18 mouse cellular contexts compared by ENCODE assay signal in the genomic region with DNA sequence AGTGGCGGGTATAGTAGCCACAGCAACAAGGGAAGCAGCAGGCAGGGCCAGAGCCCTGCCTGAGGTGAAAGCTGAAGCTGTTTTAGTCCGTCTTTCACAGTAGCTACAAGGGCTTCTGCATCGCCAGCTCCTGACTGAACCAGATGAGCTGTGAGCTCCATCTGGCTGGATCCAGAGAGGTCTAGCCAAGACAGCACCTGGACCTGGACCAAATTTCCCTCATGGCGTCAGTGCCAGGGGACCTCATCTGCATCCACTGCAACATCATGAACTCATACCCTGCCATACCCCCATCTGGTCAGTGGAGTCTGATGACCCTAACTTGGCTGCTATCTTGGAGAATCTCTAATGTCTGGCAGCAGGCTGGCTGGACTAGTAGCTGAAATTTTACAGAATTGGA. TPM values are rescaled to one million over a fixed set of nuclear protein-coding genes. Genes with fewer than 3 reads are reported as not detected.
DNase-seq lines count a peak whose midpoint lies in the region; ATAC-seq and TF ChIP-seq lines count a peak whose summit lies in the region.
"Had no signal": no experiment of that assay in that cellular context is flagged by ENCODE, and none has a peak within 500 bp of the region (broad histone marks: within the 10 kb centered on the region; RNA-seq: fewer than 3 reads in every experiment).

No protein-coding gene starts in this region.

- WGBS in hindbrain, embryonic 16.5 days, result 77% methylated on average over 4 of the region's 4 CpGs
- whole genome bisulfite sequencing in hindbrain, embryonic 10.5 days, result 92% methylated on average over 4 of the region's 4 CpGs
- WGBS in neural tube, embryonic 13.5 days, result 93% methylated on average over 4 of the region's 4 CpGs

- H3K27ac ChIP-seq in gastrocnemius, adult 2 months, result peak overlapping the region; percentile 94
- no peak overlapping the region for H3K27ac ChIP-seq in hindbrain, embryonic 16.5 days (ENCODE audit: low read depth, low read length)
- H3K27ac ChIP-seq in hindbrain, embryonic 10.5 days, result no peak overlapping the region
- no peak overlapping the region for H3K27ac ChIP-seq in neural tube, embryonic 13.5 days (replicated peaks)
- H3K27ac ChIP-seq: embryonic facial prominence, embryonic 13.5 days; forebrain, embryonic 13.5 days; intestine, embryonic 15.5 days had no signal

- TF ChIP-seq CTCF in gastrocnemius, adult 2 months (IDR thresholded peaks at IDR 0.05), result no peak

- no peak overlapping the region for H3K4me3 ChIP-seq in gastrocnemius, adult 2 months
- no peak overlapping the region for H3K4me3 ChIP-seq in hindbrain, embryonic 16.5 days (ENCODE audit: low read length)
- no peak overlapping the region for H3K4me3 ChIP-seq in hindbrain, embryonic 10.5 days
- H3K4me3 ChIP-seq in neural tube, embryonic 13.5 days, result no peak overlapping the region
- H3K4me3 ChIP-seq: embryonic facial prominence, embryonic 13.5 days; forebrain, embryonic 13.5 days; heart, embryonic 12.5 days; intestine, embryonic 15.5 days had no signal

- no peaks in the 10 kb centered on the region for H3K4me1 ChIP-seq in hindbrain, embryonic 16.5 days (ENCODE audit: control insufficient read depth, insufficient read depth, low read depth, low read length)
- H3K4me1 ChIP-seq in hindbrain, embryonic 10.5 days (replicated peaks), result no peaks in the 10 kb centered on the region
- no peaks in the 10 kb centered on the region for H3K4me1 ChIP-seq in neural tube, embryonic 13.5 days (replicated peaks)
- H3K4me1 ChIP-seq: embryonic facial prominence, embryonic 13.5 days; forebrain, embryonic 13.5 days; intestine, embryonic 15.5 days had no signal

- ATAC-seq in hindbrain, embryonic 16.5 days, result peak; percentile 54; the same call in 1 of the 2 replicates
- ATAC-seq in neural tube, embryonic 13.5 days (ENCODE audit: low read depth), result peak; percentile 27; the same call in 1 of the 2 replicates
- ATAC-seq: forebrain, embryonic 13.5 days; intestine, embryonic 15.5 days had no signal

- no peak overlapping the region for H3K9ac ChIP-seq in hindbrain, embryonic 16.5 days (ENCODE audit: low read depth, low read length)
- no peak overlapping the region for H3K9ac ChIP-seq in neural tube, embryonic 13.5 days
- H3K9ac ChIP-seq: embryonic facial prominence, embryonic 13.5 days; forebrain, embryonic 13.5 days; heart, embryonic 12.5 days; intestine, embryonic 15.5 days had no signal

- H3K36me3 ChIP-seq in hindbrain, embryonic 16.5 days (ENCODE audit: control insufficient read depth, insufficient read depth, low read length), result no peaks in the 10 kb centered on the region
- peaks cover 30% of the 10 kb centered on the region for H3K36me3 ChIP-seq in hindbrain, embryonic 10.5 days
- peaks cover 9% of the 10 kb centered on the region; the same call in 1 of the 2 replicates for H3K36me3 ChIP-seq in neural tube, embryonic 13.5 days
- H3K36me3 ChIP-seq: heart, embryonic 12.5 days; intestine, embryonic 15.5 days had no signal

- no peak for DNase-seq in gastrocnemius, adult 2 months
- DNase-seq in gastrocnemius, postnatal 4 days (ENCODE audit: low spot score in 2 of 2), result no peak
- no peak for DNase-seq in hindbrain, embryonic 10.5 days (ENCODE audit: low spot score)
- DNase-seq in neural tube, embryonic 10.5 days (ENCODE audit: extremely low spot score, low spot score), result no peak
- DNase-seq in cerebellum, postnatal 36 days, result no peak
- DNase-seq: adrenal gland, adult 2 months; adrenal gland, postnatal 25 days; cerebellum, adult 8-10 months; cerebellum, postnatal 25 days; gastrocnemius, postnatal 36 days; kidney, adult 18-20 months had no signal

- intact Hi-C loops in gastrocnemius, adult 2 months (cut with DNase I), result no loop called here

- H3K9me3 ChIP-seq in hindbrain, embryonic 16.5 days (ENCODE audit: control insufficient read depth, low read length), result no peaks in the 10 kb centered on the region
- H3K9me3 ChIP-seq in hindbrain, embryonic 10.5 days, result no peaks in the 10 kb centered on the region
- no peaks in the 10 kb centered on the region for H3K9me3 ChIP-seq in neural tube, embryonic 13.5 days
- H3K9me3 ChIP-seq: embryonic facial prominence, embryonic 13.5 days; forebrain, embryonic 13.5 days; heart, embryonic 12.5 days; intestine, embryonic 15.5 days had no signal

- no peaks in the 10 kb centered on the region for H3K27me3 ChIP-seq in hindbrain, embryonic 16.5 days (replicated peaks; ENCODE audit: control insufficient read depth, insufficient read depth, low read length)
- H3K27me3 ChIP-seq in hindbrain, embryonic 10.5 days (ENCODE audit: insufficient read depth, poor library complexity, severe bottlenecking), result no peaks in the 10 kb centered on the region
- H3K27me3 ChIP-seq in neural tube, embryonic 13.5 days, result no peaks in the 10 kb centered on the region
- H3K27me3 ChIP-seq: CH12.LX; embryonic facial prominence, embryonic 13.5 days; forebrain, embryonic 13.5 days; heart, embryonic 12.5 days; intestine, embryonic 15.5 days had no signal

- H3K4me2 ChIP-seq in hindbrain, embryonic 16.5 days (ENCODE audit: low read length), result no peak overlapping the region
- H3K4me2 ChIP-seq in neural tube, embryonic 13.5 days, result no peak overlapping the region
- H3K4me2 ChIP-seq: embryonic facial prominence, embryonic 13.5 days; forebrain, embryonic 13.5 days; heart, embryonic 12.5 days; intestine, embryonic 15.5 days had no signal

RNA-seq across cellular contexts. Expression of gene Psmb1, which starts 39.8 kb away (rescaled TPM):
- total RNA-seq in gastrocnemius, adult 2 months (2021), result 100 to 1,000 TPM; 106 to 111 TPM
- 100 to 1,000 TPM; 156 TPM for total RNA-seq in gastrocnemius, postnatal 4 days (2021)
- 227 and 248 TPM in 2 replicates for polyA plus RNA-seq in hindbrain, embryonic 16.5 days (2015; fragmentation: Nextera tagmentation; extraction: Ambion mirVana)
- 291 TPM in 2 replicates for polyA plus RNA-seq in hindbrain, embryonic 10.5 days (2016; fragmentation: Nextera tagmentation; extraction: Ambion mirVana)
- 274 and 289 TPM in 2 replicates for polyA plus RNA-seq in neural tube, embryonic 13.5 days (2015; fragmentation: Nextera tagmentation; extraction: Ambion mirVana)

RNA-seq across cellular contexts. Expression of gene Tbp, which starts 39.9 kb away (rescaled TPM):
- 1 to 10 TPM; 7.8 to 9.1 TPM for total RNA-seq in gastrocnemius, adult 2 months (2021)
- 10 to 100 TPM; 16.6 to 17.8 TPM for total RNA-seq in gastrocnemius, postnatal 4 days (2021)
- polyA plus RNA-seq in hindbrain, embryonic 16.5 days (2015; fragmentation: Nextera tagmentation; extraction: Ambion mirVana), result 51.1 and 52.6 TPM in 2 replicates
- polyA plus RNA-seq in hindbrain, embryonic 10.5 days (2016; fragmentation: Nextera tagmentation; extraction: Ambion mirVana), result 62.1 and 64.2 TPM in 2 replicates
- 51.4 and 63.3 TPM in 2 replicates for polyA plus RNA-seq in neural tube, embryonic 13.5 days (2015; fragmentation: Nextera tagmentation; extraction: Ambion mirVana)
